Mouse (Mus musculus) monocyte, adult 2 months (primary cell): ENCODE measurements at regions not wholly inside any gene's neighbourhood (a gene's known extent, or its start where the extent isn't known, plus 50 kb on each side); places are given as distances from the start of the nearest gene placed in this dataset.

Source experiments
- DNase-seq, 2 experiments: peaks; one replicate each; pipeline ENCODE4 v3.0.0; 2022; ENCODE audit warnings: low spot score in 2 of 2, low read depth in 1 of 2

DNA sequence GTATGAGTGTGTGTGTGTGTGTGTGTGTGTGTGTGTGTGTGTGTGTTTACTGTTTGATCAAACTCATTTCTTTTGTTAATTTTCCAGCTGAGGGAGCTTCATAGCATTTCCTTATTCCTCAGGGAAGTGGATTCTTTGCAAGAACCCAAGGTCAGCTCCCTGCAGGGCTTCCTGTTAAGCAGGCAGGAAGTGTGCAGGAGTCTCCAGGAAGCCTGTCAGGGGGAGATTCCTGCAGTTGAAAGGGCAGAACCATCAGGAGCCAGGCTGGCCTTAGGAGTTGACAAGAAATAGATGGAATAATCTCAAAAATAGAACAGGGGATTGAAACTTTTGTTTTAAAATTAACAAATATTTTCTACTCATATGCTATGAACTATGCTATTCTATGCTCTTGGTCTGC, 98.8 kb upstream of the Pabpc6 start:
- DNase-seq: no peak

DNA sequence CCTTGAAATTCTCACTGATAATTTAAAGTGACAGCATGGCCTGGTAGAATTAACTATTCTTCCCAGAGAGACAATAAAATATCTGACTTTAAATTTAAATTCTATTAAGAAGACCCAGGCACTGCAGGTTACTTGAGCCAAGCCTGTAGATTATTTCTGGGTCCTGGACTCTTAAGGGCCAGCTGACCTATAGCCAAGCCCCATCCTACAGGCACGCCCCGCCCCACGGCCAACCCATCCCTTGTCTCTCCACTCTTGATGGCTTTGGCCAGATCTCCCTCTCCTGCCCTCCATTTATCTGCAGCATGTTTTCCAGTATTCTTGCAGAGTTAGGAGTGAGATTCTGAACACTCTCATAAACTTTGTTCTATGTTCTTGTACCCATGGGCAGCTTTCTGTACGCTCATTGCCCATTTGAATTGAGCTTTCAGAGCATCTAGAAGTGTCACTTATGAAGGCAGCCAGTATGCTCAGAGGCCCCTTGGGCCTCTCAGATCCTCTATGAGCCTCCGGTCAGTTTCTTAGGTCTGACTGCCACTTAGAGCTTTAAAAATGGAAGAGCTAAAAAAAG, 96.2 kb upstream of the Pabpc6 start:
- DNase-seq: no peak

DNA sequence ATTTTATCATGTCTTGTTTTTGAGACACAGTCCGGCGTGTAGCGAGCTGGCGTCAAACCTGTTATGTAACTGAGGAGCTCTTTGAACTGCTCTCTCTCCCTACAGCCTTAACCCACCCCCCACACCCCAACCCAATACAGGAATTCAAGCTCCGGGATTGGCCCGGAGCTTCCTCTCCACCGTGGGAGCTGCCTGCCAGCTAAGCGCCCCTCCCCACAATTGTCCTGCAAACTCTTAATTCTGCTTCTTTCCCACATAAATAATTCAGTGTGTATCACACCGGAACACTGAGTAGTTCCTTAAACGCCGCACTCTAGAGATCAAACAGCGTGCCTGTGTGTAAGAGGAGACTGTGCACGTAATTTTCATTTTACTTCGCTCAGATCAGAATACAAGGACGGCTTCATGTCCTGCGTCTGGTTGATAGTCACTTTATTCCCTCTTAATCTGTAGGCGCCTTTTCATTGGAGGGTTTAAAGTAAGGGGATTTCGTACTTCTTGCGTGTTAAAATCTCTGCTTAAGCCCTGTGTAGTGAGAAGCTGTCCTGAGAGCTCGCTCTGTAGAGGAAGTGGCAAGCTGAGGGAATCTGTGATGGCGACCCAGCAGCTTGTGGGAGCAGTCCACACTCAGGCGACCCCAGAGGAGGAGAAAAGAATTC, 95.3 kb upstream of the Pabpc6 start:
- DNase-seq: no peak

DNA sequence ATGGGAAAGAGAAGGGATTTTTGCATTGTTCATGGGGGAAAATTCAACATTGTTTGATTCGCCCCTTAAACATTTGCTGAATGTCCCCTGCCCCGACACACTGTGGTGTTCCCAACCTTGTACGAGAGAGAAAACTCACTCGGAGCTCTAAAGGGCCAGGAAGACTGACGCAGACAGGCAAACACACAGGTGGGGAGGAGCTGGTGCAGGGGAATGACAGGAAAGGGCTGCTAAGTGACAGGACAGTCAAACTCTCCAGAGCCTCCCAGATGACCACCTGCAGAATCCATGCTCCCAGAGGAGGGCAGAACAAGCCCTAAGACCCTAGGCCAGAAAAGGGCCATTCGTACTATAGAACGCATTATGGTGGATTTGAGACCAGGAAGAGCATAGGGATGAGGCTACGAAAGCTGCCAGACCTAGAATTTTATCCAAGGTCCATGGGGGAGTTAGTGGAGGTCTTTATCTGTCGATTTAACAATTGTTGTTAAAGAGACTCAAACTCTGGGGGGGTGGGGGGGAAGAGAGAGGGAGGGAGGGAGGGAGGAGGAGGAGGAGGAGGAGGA, 94.6 kb upstream of the Pabpc6 start:
- DNase-seq: no peak

DNA sequence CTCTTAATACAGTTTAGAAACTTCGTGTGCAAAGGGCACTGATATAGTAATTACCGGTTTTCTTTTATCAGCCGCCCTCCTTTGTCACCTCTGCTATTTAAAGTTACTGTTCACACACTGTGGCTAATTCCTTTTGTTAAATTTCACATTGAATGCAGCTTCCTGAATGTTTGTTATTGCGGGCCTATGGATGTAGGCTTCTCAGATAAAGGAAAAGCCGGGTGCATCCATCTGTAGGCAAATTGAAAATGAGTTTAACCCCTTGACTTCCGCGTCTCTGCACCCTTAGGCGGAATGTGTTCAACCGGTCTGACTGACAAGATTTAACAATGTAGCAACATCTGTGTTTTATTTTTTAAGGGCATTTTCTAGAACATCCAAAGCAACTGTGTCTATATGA, 93.6 kb upstream of the Pabpc6 start:
- DNase-seq: no peak

DNA sequence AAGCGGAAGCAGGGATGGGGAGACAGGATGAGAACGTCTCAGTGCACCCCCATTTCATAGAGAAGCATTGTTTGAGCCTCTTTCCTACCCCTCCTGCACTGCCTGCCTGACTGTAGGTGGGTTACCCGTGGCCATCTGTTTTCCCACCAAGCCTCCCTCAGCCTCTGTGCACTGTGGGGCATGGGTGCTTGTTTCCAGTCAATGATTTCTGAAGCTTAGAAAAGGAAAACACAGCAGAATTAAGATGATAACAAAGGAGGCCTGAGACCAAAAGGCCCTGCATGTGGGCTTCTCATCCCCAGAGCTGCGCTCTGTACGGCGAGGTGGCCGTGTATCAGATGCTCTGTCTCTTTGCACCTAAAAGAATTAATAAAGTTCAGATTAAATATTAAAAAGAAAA, 92.9 kb upstream of the Pabpc6 start:
- DNase-seq: no peak

DNA sequence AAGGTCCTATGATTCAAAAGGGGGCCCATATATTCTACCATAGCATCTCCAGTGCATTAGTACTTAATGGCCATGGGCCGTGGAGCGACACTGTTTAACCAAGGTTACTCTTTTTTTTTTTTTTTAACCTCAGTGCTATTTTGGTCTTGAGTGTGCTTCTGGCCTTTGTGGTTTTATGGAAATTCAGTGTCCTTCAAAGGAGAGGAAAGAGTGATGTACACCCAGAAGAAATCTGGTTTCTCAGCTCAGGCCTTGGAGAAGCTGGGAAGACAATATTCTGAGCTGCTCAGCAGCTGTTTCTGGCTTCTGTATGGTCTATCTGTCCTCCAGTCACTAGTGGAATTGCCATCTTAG, 91.2 kb upstream of the Pabpc6 start:
- no peak for DNase-seq

DNA sequence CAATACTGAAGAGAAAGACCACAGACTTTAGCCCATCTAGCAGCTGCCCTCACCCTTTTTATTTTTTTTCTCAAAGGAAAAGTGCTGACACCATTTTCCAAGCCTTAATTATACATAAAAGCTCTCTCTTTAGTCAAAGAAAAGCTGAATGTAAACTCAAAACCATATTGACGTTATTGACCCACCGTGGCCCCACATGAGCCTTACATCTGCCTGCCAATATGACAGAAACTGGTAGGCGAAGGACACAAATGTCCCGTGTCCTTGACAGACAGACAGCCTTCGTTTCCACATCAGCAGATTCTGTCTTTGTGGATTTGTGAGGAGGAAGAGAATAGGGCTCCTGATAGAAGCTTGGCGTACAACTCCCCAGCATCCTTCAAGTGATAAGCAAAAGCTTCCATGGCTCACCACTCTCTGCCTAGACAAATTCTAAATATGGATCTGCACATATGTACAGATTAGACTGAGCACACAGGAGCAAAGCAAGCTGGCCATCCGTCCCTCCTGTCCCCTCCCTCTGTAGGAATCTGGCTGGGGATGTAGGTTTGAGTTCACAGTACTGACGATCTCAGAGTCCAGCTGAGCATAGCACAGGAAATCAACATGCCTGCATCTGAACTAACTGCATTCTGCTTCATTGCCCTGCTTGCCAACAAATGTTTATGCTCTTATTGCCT, 90.6 kb upstream of the Pabpc6 start:
- DNase-seq: no peak

DNA sequence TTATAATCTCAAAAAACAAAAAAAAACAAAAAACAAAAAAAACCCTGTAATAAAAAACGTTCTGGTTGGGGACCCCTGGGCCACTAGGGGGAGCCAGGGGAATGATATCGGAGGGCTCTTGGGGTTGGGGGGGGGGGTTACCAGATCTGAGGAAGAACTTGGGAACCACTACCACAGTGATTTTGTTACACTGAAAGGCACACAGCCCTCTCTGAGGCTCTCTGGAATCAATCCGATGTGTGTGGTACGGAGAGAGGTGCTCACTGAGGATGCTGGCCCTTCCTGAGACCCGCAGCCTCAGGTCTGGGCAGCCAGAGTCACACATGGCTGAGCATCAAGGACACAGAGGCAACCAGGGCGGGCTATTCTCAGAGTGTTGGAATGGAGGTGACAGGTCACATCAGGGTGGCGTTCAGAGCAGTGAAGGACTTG, 89.9 kb upstream of the Pabpc6 start:
- no peak for DNase-seq

DNA sequence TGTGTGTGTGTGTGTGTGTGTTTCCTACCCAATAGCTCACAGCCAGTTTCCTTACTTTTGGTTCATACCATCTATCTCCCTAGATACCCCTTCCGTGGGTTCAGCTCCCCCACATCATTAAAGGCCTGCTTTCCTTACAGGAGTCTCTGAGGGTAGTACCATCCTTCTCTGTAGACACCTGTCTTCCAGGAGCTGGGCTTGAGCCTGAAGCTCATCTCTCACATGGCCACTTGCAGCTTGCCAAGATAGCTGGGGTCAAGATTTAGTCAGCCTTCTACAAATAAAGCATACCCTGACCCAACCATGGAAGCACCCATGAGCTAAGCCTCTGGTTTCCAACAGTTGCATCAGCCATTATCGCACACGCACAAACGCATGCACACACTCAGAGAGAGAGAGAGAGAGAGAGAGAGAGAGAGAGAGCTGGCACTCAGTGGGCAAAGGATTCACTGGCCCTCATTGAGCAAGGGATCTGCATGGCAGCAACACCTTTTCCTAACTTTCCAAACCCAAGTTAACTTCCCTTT, 88.3 kb upstream of the Pabpc6 start:
- DNase-seq: no peak

DNA sequence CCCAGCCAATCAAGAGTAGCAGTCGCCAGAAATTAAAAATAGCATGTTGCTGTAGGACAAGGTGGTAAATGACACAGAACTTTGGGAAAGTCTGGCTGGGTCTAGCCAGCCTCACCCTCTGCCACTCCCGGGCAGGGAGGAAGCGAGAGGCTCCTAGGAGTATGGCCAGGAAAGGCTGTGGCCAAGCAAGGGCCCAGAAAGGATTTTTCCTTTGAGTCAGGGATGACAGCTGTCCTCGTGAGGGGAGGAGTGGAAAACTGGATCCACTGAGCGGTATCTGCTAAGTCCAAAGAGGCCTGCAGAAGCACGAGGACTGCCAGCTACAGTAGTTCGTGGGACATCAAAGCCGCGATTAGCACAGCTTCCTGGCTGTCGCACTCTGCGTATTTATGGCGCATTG, 87.2 kb upstream of the Pabpc6 start:
- DNase-seq: no peak

DNA sequence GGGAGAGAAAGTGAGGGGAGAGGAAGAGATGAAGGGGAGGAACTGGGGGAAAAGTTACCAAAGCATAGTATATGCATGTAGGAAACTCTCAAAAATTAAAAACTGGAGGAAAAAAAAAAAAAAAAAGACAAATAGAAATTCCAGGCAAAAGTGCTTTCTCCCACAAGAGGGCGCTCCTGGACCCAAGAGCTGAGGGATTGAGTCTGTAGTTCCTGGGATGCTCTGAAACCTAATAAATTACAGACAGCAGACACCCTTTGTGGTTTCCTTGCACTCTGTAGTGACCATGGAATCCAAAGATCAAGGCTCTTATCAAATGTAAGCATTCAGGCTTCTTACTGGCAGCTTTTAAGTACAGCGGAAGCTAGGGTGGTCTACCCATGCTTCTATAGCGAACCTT, 86.7 kb upstream of the Pabpc6 start:
- DNase-seq: no peak

DNA sequence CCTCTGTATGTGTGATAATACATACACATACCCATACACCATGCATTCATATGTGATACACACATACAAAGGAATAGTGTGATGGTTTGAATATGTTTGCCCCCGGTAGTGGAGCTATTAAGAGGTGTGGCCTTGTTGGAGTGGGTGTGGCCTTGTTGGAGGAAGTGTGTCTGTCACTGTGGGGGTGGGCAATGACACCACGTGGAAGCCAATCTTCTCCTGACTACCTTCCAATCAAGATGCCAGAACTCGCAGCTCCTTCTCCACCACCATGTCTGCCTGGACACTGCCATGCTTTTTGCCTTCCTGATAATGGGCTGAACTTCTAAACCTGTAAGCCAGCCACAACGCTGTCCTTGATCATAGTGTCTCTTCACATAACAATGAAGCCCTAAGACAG, 86.1 kb upstream of the Pabpc6 start:
- no peak for DNase-seq

DNA sequence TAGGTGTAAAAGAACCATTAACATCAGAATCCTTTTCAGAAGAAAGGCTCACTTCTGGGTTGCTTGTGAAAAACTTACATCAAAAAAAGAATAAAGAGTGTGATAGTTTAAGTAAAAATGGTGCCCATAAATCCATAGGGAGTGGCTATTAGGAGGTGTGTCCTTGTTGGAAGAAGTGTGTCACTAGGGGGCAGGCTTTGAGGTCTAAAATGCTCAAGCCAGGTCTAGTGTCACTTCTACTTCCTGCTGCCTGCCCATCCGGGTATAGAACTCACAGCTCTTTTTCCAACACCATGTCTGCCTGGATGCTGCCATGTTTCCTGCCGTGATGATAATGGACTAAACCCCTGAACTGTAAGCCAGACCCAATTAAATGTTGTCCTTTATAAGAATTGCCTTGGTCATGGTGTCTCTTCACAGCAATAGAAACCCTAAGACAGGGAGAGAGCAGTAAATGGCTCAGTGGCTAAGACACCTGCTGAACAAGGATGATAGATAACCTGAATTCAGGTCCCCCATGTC, 85.4 kb upstream of the Pabpc6 start:
- DNase-seq: no peak

DNA sequence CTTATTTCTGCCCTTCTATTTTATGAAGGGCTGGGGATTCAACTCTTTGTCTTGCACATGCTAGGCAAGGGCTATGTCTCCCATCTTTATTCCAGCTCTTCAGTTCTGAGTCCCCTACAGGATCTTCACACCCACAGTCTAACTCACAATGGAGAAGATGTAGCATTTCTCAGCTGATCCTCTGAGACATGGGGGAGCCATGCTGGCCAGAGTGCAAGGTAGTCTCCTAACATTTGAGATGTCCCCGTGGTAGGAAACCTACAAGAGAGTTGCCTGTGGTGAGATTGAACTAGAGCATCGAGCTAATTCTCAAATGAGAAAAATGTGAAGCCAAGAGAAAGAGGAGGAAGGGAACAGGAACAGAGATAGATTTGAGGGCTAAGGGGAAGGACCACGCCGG, 83.3 kb upstream of the Pabpc6 start:
- no peak for DNase-seq

DNA sequence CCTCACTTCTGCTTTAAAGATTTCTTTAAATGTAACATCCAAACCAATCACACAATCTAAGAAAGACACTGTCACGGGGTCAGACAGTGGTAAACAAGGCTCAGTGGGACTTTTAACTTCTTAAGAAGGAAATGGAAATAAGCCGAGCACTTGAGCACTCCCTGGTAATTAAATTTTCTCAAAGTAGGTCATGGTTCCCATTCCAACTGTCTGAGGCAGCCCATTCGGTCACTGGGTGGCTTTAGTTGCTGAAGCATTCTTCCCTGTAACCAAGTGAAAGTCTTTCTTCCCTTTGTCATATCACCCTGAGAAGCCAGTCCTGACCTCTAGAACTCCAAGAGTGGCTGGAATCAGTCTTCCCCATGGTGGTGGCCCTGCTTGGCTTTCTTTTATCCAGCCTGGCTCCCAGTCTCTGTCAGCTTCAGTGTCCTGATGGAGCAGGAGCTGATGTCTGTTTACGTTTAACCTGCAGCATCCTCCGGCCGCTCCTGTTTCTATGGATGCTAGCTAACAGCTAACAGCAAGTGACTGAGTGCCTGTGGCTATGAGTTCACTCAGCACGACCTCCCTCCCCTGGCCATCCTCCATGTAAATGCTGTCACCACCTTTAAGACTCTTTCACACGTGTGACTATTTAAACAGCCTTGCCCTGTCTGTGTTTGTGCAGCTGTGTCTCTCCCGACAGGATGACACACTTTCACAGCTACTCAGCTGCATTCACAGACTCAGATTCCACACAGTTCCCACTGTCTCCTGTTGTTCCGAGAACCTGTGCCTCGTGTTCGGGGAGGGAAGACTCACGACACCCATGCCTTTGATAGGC, 82.0 kb upstream of the Pabpc6 start:
- DNase-seq: no peak

DNA sequence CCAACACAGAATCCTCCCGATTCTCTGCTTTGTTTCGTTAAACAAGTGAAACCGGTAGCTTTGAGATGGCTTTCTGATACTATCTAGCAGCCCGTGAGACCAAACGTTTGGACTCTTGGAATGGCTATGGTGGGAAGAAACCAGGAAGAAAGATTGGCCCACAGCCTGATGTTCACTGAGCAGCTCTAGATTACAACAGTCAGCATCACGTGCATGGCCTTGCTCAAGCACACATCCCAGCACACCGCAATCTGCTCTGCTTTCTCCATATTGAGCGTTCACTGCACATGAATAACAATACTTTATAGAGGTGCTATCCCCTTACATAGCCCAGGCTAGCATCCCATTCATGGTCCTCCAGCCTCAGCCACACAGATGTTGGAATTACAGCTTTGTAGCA, 80.5 kb upstream of the Pabpc6 start:
- DNase-seq: no peak

DNA sequence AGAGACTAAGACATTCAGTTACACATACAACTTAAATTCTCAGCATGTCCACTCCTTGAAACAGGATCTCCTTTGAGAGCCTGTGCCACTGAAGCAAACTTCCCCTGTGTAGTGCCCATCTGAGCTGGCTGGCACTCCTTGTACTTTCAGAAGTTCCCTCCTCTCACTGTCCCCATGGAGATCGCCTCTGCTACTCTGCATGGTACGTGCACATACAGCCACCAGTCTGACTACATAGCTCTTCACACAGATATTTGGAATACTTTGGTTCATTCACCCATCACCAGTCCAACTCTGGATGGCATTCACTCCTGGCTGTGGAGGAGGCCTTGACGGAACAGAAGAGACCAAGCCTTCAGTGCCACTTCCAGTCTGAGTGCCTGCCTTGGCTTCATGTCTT, 79.8 kb upstream of the Pabpc6 start:
- no peak for DNase-seq

DNA sequence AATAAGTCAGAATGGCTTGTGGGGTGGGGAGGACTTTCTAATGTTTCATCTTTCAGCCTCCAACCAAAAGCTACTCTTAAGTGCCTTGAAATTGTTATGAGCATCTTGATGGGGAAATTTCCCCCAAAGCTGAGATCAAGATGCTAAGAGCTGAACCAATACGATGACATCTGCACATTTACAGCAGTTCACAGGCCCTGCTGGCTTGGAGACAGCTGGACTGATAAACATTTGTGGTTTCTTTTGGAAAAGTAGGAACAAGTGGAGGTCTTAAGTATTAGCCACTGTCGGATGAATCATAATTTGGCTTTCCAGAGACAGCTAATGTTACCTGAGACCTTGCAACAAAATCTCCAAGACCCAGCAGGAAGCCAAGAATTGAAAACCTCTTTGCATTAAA, 78.4 kb upstream of the Pabpc6 start:
- DNase-seq: no peak

DNA sequence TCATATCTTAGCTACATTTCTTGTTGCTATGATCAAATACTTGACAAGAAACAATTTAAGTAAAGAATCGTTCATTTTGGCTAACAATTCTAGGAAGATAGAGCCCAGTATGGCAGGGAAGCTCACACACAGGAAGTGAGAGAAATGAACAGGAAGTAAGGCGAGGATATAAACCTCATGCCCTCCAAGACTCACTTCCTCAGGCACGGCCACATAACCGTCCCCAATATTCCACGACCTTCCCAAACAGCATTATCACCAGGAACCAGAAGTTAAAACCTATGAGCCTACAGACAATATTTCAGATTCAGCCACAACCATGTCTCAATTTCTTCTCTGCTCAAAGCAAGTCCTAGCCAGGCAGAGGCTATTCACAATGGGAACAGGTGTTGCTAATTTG, 73.8 kb upstream of the Pabpc6 start:
- no peak for DNase-seq

DNA sequence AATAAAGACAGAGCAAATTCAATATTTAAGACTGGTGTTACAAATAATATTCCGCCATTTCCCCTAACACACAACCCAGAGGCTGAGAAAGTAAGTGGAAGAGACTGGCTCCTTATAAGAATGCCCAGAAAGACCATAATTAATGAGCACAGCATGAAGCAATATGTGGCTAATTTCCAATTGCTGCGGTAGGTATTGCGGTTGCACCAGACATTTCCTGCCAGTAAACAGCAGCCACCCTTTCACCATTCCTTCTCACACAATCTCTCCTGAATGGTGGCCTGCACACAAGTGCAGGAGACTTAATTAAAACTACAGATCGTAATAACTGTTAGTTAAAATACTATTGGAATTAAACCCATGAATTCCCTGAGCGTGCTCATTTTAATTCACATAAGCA, 71.8 kb upstream of the Pabpc6 start:
- no peak for DNase-seq
